ENCODE assay signal across 8 mouse cellular contexts in the genomic region with DNA sequence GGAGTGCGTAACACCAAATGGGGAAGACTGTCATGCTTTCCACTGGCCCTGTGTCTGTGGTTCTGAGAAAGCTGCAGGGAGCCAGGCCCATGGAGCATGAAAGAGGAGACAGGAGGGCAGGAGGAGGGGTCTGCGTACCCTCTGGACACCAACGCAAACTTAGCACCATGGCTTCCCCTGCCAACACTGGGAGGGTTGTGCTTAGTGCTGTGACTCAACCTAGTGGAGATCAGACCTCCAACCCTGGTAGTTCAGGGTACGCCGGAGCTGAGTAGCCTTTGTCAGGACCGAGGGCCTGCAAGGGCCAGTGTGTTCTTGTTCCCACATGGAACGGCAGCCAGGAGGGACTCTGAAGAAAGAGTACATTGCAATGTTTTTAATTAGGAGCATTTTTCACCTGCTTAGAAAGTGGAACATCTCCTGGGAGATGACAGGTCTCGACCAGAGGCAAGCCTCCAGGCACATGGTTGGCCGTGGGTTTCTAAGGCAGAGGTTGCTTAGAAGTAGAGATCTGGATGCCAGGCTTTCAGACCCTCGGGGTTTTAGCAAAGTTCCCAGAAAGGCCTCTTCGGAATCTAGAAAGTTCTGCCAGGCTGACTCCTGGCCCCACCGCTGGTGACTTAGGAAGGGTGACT.
A peak's percentile ranks its signal among the peaks of the same experiment; 100 is the strongest.
DNase-seq lines count a peak whose midpoint lies in the region; ATAC-seq and TF ChIP-seq lines count a peak whose summit lies in the region.

No protein-coding gene starts in this region.

- POLR2A ChIA-PET in Patski (lab: Charles Lee), result interaction anchor here (1.6 to 3.4 kb wide), 3 partner anchors 66 to 180 kb away, joined by 3 to 38 read pairs (median 10); a partner anchor contains a TSS

- WGBS in forebrain, embryonic 11.5 days, result 60% methylated on average over 12 of the region's 12 CpGs
- 32% methylated on average over 12 of the region's 12 CpGs for WGBS in limb, embryonic 13.5 days
- WGBS in small intestine, adult 2 months, result 39% methylated on average over 12 of the region's 12 CpGs

- H3K27me3 ChIP-seq in Patski, result no peaks in the 10 kb centered on the region
- no peaks in the 10 kb centered on the region for H3K27me3 ChIP-seq in forebrain, embryonic 11.5 days (ENCODE audit: control insufficient read depth, insufficient read depth, low read length)
- no peaks in the 10 kb centered on the region for H3K27me3 ChIP-seq in limb, embryonic 13.5 days
- H3K27me3 ChIP-seq in small intestine, adult 2 months (ENCODE audit: control insufficient read depth, insufficient read depth, low read length), result no peaks in the 10 kb centered on the region

- no peak for TF ChIP-seq CTCF in Patski (IDR thresholded peaks at IDR 0.05)
- TF ChIP-seq CTCF in small intestine, adult 2 months (IDR thresholded peaks at IDR 0.05; ENCODE audit: extremely low read depth, insufficient read length, insufficient replicate concordance, low read depth, low read length), result no peak

- no peaks in the 10 kb centered on the region for H3K36me3 ChIP-seq in forebrain, embryonic 11.5 days (ENCODE audit: control insufficient read depth, insufficient read depth, low read length)
- no peaks in the 10 kb centered on the region for H3K36me3 ChIP-seq in limb, embryonic 13.5 days
- H3K36me3 ChIP-seq in small intestine, adult 2 months (ENCODE audit: control insufficient read depth, insufficient read depth, low read length), result no peaks in the 10 kb centered on the region

- H3K9ac ChIP-seq in forebrain, embryonic 11.5 days (ENCODE audit: low read length), result peak overlapping the region; percentile 52
- peak overlapping the region; percentile 59 for H3K9ac ChIP-seq in limb, embryonic 13.5 days

- CTCF ChIA-PET in Patski (lab: Charles Lee), result interaction anchor here (1.0 to 1.5 kb wide), 2 partner anchors 18 to 182 kb away, joined by 3 to 5 read pairs; no protein-coding TSS in a partner anchor

- peak; percentile 59 for DNase-seq in layer of hippocampus, adult 9-11 months
- no peak for DNase-seq in layer of hippocampus, adult 11-12 months (ENCODE audit: low spot score)
- no peak for DNase-seq in Patski (ENCODE audit: low read depth, low spot score)
- DNase-seq in forebrain, embryonic 11.5 days (ENCODE audit: low spot score), result no peak
- DNase-seq in ovary, postnatal 10 days (ENCODE audit: low spot score), result no peak
- no peak for DNase-seq in ovary, adult 18-20 months (ENCODE audit: low spot score)

- peaks cover 37% of the 10 kb centered on the region for H3K4me1 ChIP-seq in forebrain, embryonic 11.5 days (replicated peaks; ENCODE audit: control insufficient read depth, insufficient read depth, low read length)
- H3K4me1 ChIP-seq in limb, embryonic 13.5 days, result peaks cover 72% of the 10 kb centered on the region
- peaks cover 49% of the 10 kb centered on the region for H3K4me1 ChIP-seq in small intestine, adult 2 months (ENCODE audit: control insufficient read depth, insufficient read depth, insufficient read length, low read length)

- H3K4me3 ChIP-seq in forebrain, embryonic 11.5 days (ENCODE audit: low read depth, low read length), result no peak overlapping the region
- no peak overlapping the region for H3K4me3 ChIP-seq in limb, embryonic 13.5 days
- no peak overlapping the region for H3K4me3 ChIP-seq in small intestine, adult 2 months (ENCODE audit: low read depth, low read length)

- peak overlapping the region; percentile 93 for H3K27ac ChIP-seq in forebrain, embryonic 11.5 days (ENCODE audit: low read depth, low read length)
- peak overlapping the region; percentile 100 for H3K27ac ChIP-seq in limb, embryonic 13.5 days
- H3K27ac ChIP-seq in small intestine, adult 2 months (ENCODE audit: insufficient read depth, low read depth, low read length), result peak overlapping the region; percentile 90

- no peak for TF ChIP-seq POLR2A in small intestine, adult 2 months (IDR thresholded peaks at IDR 0.05; ENCODE audit: low read depth, low read length)

- ATAC-seq in Patski, result peak; percentile 26
- ATAC-seq in forebrain, embryonic 11.5 days (replicated peaks; ENCODE audit: low FRiP score), result no peak; the same call in 1 of the 2 replicates
- 0 out of 2 replicates have a peak, but pooled peaks have one; percentile 2 for ATAC-seq in limb, embryonic 13.5 days (ENCODE audit: low FRiP score, low read depth)

- no peaks in the 10 kb centered on the region for H3K9me3 ChIP-seq in forebrain, embryonic 11.5 days (ENCODE audit: control insufficient read depth, low read length)
- no peaks in the 10 kb centered on the region for H3K9me3 ChIP-seq in limb, embryonic 13.5 days

- in situ Hi-C loops in Patski (cut with MboI; ENCODE audit: low pct_unique_long_range_greater_than_20kb), result loop anchor here (5.0 kb wide), 2 partner anchors 180 to 255 kb away; no protein-coding TSS in a partner anchor

- peak overlapping the region; percentile 26; the same call in 1 of the 2 replicates for H3K4me2 ChIP-seq in forebrain, embryonic 11.5 days (ENCODE audit: low read depth, low read length, severe bottlenecking)
- peak overlapping the region; percentile 59 for H3K4me2 ChIP-seq in limb, embryonic 13.5 days (replicated peaks)
